Mouse (Mus musculus) gonadal fat pad, adult 2 months (tissue): Measurements from ENCODE around the gene Ccdc163. TPM values are rescaled to one million over a fixed set of nuclear protein-coding genes. Genes with fewer than 3 reads are reported as not detected.
"Not testable (repeated sequence)": the region's sequence is repeated elsewhere in the genome, so short reads cannot be mapped to it uniquely, and the experiment has no call there.

Experiments
- DNase-seq: peaks from one replicate; pipeline ENCODE4 v3.0.0-alpha.2; 2012; ENCODE audit warnings: low read depth
- polyA plus RNA-seq: library from polyadenylated mRNA; depleted of rRNA; stranded (reverse); fragments of >200 nt; gene quantifications from 2 replicates; pipeline ENCODE4 v1.2.3, GENCODE M21; 2012; rRNA removed

Gene Ccdc163
- 21.3 and 25.8 TPM in 2 replicates for polyA plus RNA-seq

GRCm38 (mm10) chr4:116708201-116708764 is at the start of gene Ccdc163, which contains the start of gene Mmachc:
Gene Ccdc163 (plus strand): TSS chr4:116708509.
Gene Mmachc (minus strand): TSS chr4:116708406.
- peak; percentile 99 for DNase-seq

GRCm38 (mm10) chr4:116659474-116659873 is 48.8 kb upstream of the Ccdc163 start:
- no peak for DNase-seq

GRCm38 (mm10) chr4:116659916-116660315 is 48.4 kb upstream of the Ccdc163 start:
- DNase-seq: not testable (repeated sequence)

- no peak for DNase-seq
These were observed 47.5 kb upstream of the Ccdc163 start for GRCm38 (mm10) chr4:116660829-116661228.

GRCm38 (mm10) chr4:116661998-116662397 is 46.3 kb upstream of the Ccdc163 start:
- DNase-seq: no peak

- DNase-seq: no peak
These were observed 41.7 kb upstream of the Ccdc163 start for GRCm38 (mm10) chr4:116666625-116667024.

GRCm38 (mm10) chr4:116668145-116668544 is 40.2 kb upstream of the Ccdc163 start:
- no peak for DNase-seq

GRCm38 (mm10) chr4:116669291-116669690 is 39.0 kb upstream of the Ccdc163 start:
- no peak for DNase-seq

GRCm38 (mm10) chr4:116672785-116673184 is 35.5 kb upstream of the Ccdc163 start:
- no peak for DNase-seq

- DNase-seq: not testable (repeated sequence)
These were observed 33.5 kb upstream of the Ccdc163 start for GRCm38 (mm10) chr4:116674761-116675160.

- no peak for DNase-seq
These were observed 32.3 kb upstream of the Ccdc163 start for GRCm38 (mm10) chr4:116676027-116676426.

- no peak for DNase-seq
These were observed 30.5 kb upstream of the Ccdc163 start for GRCm38 (mm10) chr4:116677808-116678207.

- peak; percentile 83 for DNase-seq
These were observed 29.2 kb upstream of the Ccdc163 start for GRCm38 (mm10) chr4:116679141-116679540.

- not testable (repeated sequence) for DNase-seq
These were observed 27.8 kb upstream of the Ccdc163 start for GRCm38 (mm10) chr4:116680521-116680920.

GRCm38 (mm10) chr4:116683957-116684356 is 24.4 kb upstream of the Ccdc163 start:
- DNase-seq: no peak

- no peak for DNase-seq
These were observed 23.6 kb upstream of the Ccdc163 start for GRCm38 (mm10) chr4:116684665-116685064.

GRCm38 (mm10) chr4:116685402-116686061 is 22.8 kb upstream of the Ccdc163 start, which contains the start of gene Prdx1:
Gene Prdx1 (plus strand): TSS chr4:116685544.
- DNase-seq: no peak

- no peak for DNase-seq
These were observed 21.3 kb upstream of the Ccdc163 start for GRCm38 (mm10) chr4:116687041-116687440.

- DNase-seq: peak; percentile 96
These were observed 18.9 kb upstream of the Ccdc163 start for GRCm38 (mm10) chr4:116689309-116689876.

GRCm38 (mm10) chr4:116692146-116692545 is 16.2 kb upstream of the Ccdc163 start:
- DNase-seq: no peak

GRCm38 (mm10) chr4:116693785-116694184 is 14.5 kb upstream of the Ccdc163 start:
- DNase-seq: no peak

GRCm38 (mm10) chr4:116698693-116699342 is 9.5 kb upstream of the Ccdc163 start:
- DNase-seq: no peak
